In the genomic region with DNA sequence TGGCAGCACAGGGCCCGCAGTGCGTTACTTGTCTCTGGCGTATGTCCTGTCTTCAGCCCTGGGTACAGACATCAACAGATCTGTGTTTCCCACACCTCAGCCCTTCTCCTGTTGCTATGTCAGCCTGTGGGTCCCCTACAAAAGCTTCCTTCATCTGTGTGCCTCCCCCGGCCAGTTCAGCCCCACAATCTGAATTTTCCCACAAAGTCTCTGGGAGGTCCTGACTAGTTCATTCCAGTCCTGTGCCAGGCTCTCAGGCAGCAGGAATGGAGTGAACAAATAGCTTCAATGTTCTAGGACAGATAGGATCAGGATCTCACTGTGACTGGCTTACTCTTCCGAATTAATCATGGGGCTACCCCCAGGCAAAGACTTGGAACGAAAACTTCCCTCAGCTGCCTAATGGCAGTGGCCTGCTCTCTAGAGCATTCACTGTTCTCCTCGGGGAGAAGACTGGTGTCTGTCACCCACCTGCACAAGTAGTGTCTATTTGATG, we compare ENCODE assay signal across 9 mouse cellular contexts. TPM values are rescaled to one million over a fixed set of nuclear protein-coding genes. Genes with fewer than 3 reads are reported as not detected.
DNase-seq lines count a peak whose midpoint lies in the region; ATAC-seq and TF ChIP-seq lines count a peak whose summit lies in the region.
"Had no signal": no experiment of that assay in that cellular context is flagged by ENCODE, and none has a peak within 500 bp of the region (broad histone marks: within the 10 kb centered on the region; RNA-seq: fewer than 3 reads in every experiment).

No protein-coding gene starts in this region.

- no peak overlapping the region for H3K9ac ChIP-seq in hindbrain, embryonic 15.5 days
- H3K9ac ChIP-seq in hindbrain, embryonic 12.5 days = no peak overlapping the region
- H3K9ac ChIP-seq in limb, embryonic 12.5 days (replicated peaks) = no peak overlapping the region
- H3K9ac ChIP-seq in embryonic facial prominence, embryonic 14.5 days (ENCODE audit: low read depth, low read length) = no peak overlapping the region
- H3K9ac ChIP-seq in liver, embryonic 14.5 days (replicated peaks) = 0 out of 2 replicates have a peak overlapping the region, but pooled peaks have one; percentile 34
- H3K9ac ChIP-seq: limb, embryonic 15.5 days had no signal

- no peak for DNase-seq in limb, embryonic 10.5 days (ENCODE audit: low spot score)
- DNase-seq in embryonic facial prominence, embryonic 14.5 days (ENCODE audit: low spot score) = no peak
- no peak for DNase-seq in liver, embryonic 14.5 days (ENCODE audit: low read depth in 3 of 3, low spot score in 3 of 3)
- no peak for DNase-seq in cerebellum, postnatal 36 days
- DNase-seq in gastrocnemius, adult 2 months = no peak

- TF ChIP-seq EP300 in liver, embryonic 14.5 days (IDR thresholded peaks at IDR 0.05; ENCODE audit: low read depth) = no peak

- 0 out of 2 replicates have a peak overlapping the region, but pooled peaks have one; percentile 0 for H3K27ac ChIP-seq in hindbrain, embryonic 15.5 days (replicated peaks)
- H3K27ac ChIP-seq in hindbrain, embryonic 12.5 days = no peak overlapping the region
- H3K27ac ChIP-seq in limb, embryonic 12.5 days = no peak overlapping the region
- H3K27ac ChIP-seq in limb, embryonic 10.5 days = no peak overlapping the region
- H3K27ac ChIP-seq in embryonic facial prominence, embryonic 14.5 days (replicated peaks; ENCODE audit: low read depth, low read length) = no peak overlapping the region
- peak overlapping the region; percentile 82 for H3K27ac ChIP-seq in liver, embryonic 14.5 days
- no peak overlapping the region for H3K27ac ChIP-seq in gastrocnemius, adult 2 months
- H3K27ac ChIP-seq: limb, embryonic 15.5 days had no signal

- H3K36me3 ChIP-seq in hindbrain, embryonic 15.5 days = no peaks in the 10 kb centered on the region
- H3K36me3 ChIP-seq in hindbrain, embryonic 12.5 days = no peaks in the 10 kb centered on the region
- H3K36me3 ChIP-seq in limb, embryonic 12.5 days = no peaks in the 10 kb centered on the region
- H3K36me3 ChIP-seq in limb, embryonic 10.5 days = no peaks in the 10 kb centered on the region
- H3K36me3 ChIP-seq in embryonic facial prominence, embryonic 14.5 days (ENCODE audit: control insufficient read depth, insufficient read depth, low read length) = no peaks in the 10 kb centered on the region
- H3K36me3 ChIP-seq in liver, embryonic 14.5 days (replicated peaks; ENCODE audit: control insufficient read depth, insufficient read depth, low read depth) = no peaks in the 10 kb centered on the region
- H3K36me3 ChIP-seq: limb, embryonic 15.5 days had no signal

- intact Hi-C loops in gastrocnemius, adult 2 months (cut with DNase I) = no loop called here

- H3K27me3 ChIP-seq in hindbrain, embryonic 15.5 days = no peaks in the 10 kb centered on the region
- no peaks in the 10 kb centered on the region for H3K27me3 ChIP-seq in hindbrain, embryonic 12.5 days
- H3K27me3 ChIP-seq in limb, embryonic 12.5 days = no peaks in the 10 kb centered on the region
- no peaks in the 10 kb centered on the region for H3K27me3 ChIP-seq in limb, embryonic 10.5 days (ENCODE audit: low read depth, poor library complexity, severe bottlenecking)
- no peaks in the 10 kb centered on the region for H3K27me3 ChIP-seq in embryonic facial prominence, embryonic 14.5 days (replicated peaks; ENCODE audit: control insufficient read depth, insufficient read depth, low read length)
- no peaks in the 10 kb centered on the region for H3K27me3 ChIP-seq in liver, embryonic 14.5 days (ENCODE audit: control insufficient read depth, insufficient read depth, low read length)
- H3K27me3 ChIP-seq: limb, embryonic 15.5 days had no signal

- no peak overlapping the region for H3K4me2 ChIP-seq in hindbrain, embryonic 15.5 days
- no peak overlapping the region for H3K4me2 ChIP-seq in hindbrain, embryonic 12.5 days (replicated peaks)
- no peak overlapping the region for H3K4me2 ChIP-seq in limb, embryonic 12.5 days
- H3K4me2 ChIP-seq in embryonic facial prominence, embryonic 14.5 days (ENCODE audit: low read depth, low read length) = no peak overlapping the region
- no peak overlapping the region for H3K4me2 ChIP-seq in liver, embryonic 14.5 days (ENCODE audit: low read depth)
- H3K4me2 ChIP-seq: limb, embryonic 15.5 days had no signal

- TF ChIP-seq CTCF in liver, embryonic 14.5 days (IDR thresholded peaks at IDR 0.05; ENCODE audit: low read depth) = no peak
- no peak for TF ChIP-seq CTCF in gastrocnemius, adult 2 months (IDR thresholded peaks at IDR 0.05)

- no peaks in the 10 kb centered on the region for H3K9me3 ChIP-seq in hindbrain, embryonic 15.5 days
- no peaks in the 10 kb centered on the region for H3K9me3 ChIP-seq in hindbrain, embryonic 12.5 days (replicated peaks)
- no peaks in the 10 kb centered on the region for H3K9me3 ChIP-seq in limb, embryonic 12.5 days
- no peaks in the 10 kb centered on the region for H3K9me3 ChIP-seq in limb, embryonic 10.5 days (replicated peaks)
- no peaks in the 10 kb centered on the region for H3K9me3 ChIP-seq in embryonic facial prominence, embryonic 14.5 days (ENCODE audit: control insufficient read depth, low read length)
- H3K9me3 ChIP-seq in liver, embryonic 14.5 days (ENCODE audit: control insufficient read depth, low read length) = no peaks in the 10 kb centered on the region
- H3K9me3 ChIP-seq: limb, embryonic 15.5 days had no signal

- 62% methylated on average over 7 of the region's 7 CpGs for WGBS in hindbrain, embryonic 15.5 days
- 75% methylated on average over 7 of the region's 7 CpGs for WGBS in hindbrain, embryonic 12.5 days
- whole genome bisulfite sequencing in limb, embryonic 12.5 days = 74% methylated on average over 7 of the region's 7 CpGs
- WGBS in limb, embryonic 10.5 days = 86% methylated on average over 7 of the region's 7 CpGs
- WGBS in embryonic facial prominence, embryonic 14.5 days = 45% methylated on average over 7 of the region's 7 CpGs
- 82% methylated on average over 7 of the region's 7 CpGs for WGBS in liver, embryonic 14.5 days (ENCODE audit: insufficient replicate concordance)

- ATAC-seq in hindbrain, embryonic 15.5 days (ENCODE audit: low FRiP score, low read depth) = peak; percentile 85
- ATAC-seq in hindbrain, embryonic 12.5 days (ENCODE audit: low FRiP score) = no peak
- 0 out of 2 replicates have a peak, but pooled peaks have one; percentile 28 for ATAC-seq in limb, embryonic 12.5 days (ENCODE audit: insufficient number of reproducible peaks, insufficient read depth, low FRiP score, low TSS enrichment, low read depth)
- peak; percentile 69 for ATAC-seq in embryonic facial prominence, embryonic 14.5 days (ENCODE audit: low read depth)
- peak; percentile 7; the same call in 1 of the 2 replicates for ATAC-seq in liver, embryonic 14.5 days (ENCODE audit: insufficient read depth)

- H3K4me3 ChIP-seq in hindbrain, embryonic 15.5 days = no peak overlapping the region
- H3K4me3 ChIP-seq in hindbrain, embryonic 12.5 days = no peak overlapping the region
- H3K4me3 ChIP-seq in limb, embryonic 12.5 days (replicated peaks) = no peak overlapping the region
- no peak overlapping the region for H3K4me3 ChIP-seq in limb, embryonic 10.5 days
- no peak overlapping the region for H3K4me3 ChIP-seq in embryonic facial prominence, embryonic 14.5 days (ENCODE audit: low read depth, low read length)
- no peak overlapping the region for H3K4me3 ChIP-seq in liver, embryonic 14.5 days (ENCODE audit: insufficient read depth in 1 of 2, low read depth in 2 of 2, low read length in 2 of 2)
- no peak overlapping the region for H3K4me3 ChIP-seq in gastrocnemius, adult 2 months
- H3K4me3 ChIP-seq: limb, embryonic 15.5 days had no signal

- no peaks in the 10 kb centered on the region for H3K4me1 ChIP-seq in hindbrain, embryonic 15.5 days (replicated peaks)
- peaks cover under 1% of the 10 kb centered on the region; the same call in 1 of the 2 replicates for H3K4me1 ChIP-seq in hindbrain, embryonic 12.5 days
- peaks cover 3% of the 10 kb centered on the region for H3K4me1 ChIP-seq in limb, embryonic 12.5 days (replicated peaks)
- H3K4me1 ChIP-seq in limb, embryonic 10.5 days = no peaks in the 10 kb centered on the region; the same call in 1 of the 2 replicates
- no peaks in the 10 kb centered on the region for H3K4me1 ChIP-seq in embryonic facial prominence, embryonic 14.5 days (ENCODE audit: control insufficient read depth, insufficient read depth, low read length)
- peaks cover 20 to 46% of the 10 kb centered on the region in 2 experiments for H3K4me1 ChIP-seq in liver, embryonic 14.5 days (replicated peaks; ENCODE audit: control insufficient read depth in 2 of 2, insufficient read depth in 2 of 2, low read length in 1 of 2)
- H3K4me1 ChIP-seq: limb, embryonic 15.5 days had no signal

RNA-seq across cellular contexts. Expression of a gene that starts 3.6 kb away (rescaled TPM):
- 0.49 and 0.60 TPM in 2 replicates for polyA plus RNA-seq in hindbrain, embryonic 15.5 days (2015; fragmentation: Nextera tagmentation; extraction: Ambion mirVana)
- 0.15 and 0.61 TPM in 2 replicates for polyA plus RNA-seq in hindbrain, embryonic 12.5 days (2016; fragmentation: Nextera tagmentation; extraction: Ambion mirVana)
- 0.36 and 0.69 TPM in 2 replicates for polyA plus RNA-seq in limb, embryonic 12.5 days (2016; fragmentation: Nextera tagmentation; extraction: Ambion mirVana)
- 0.13 TPM in 1 of 2 replicates, not detected in the other for polyA plus RNA-seq in limb, embryonic 10.5 days (2016; fragmentation: Nextera tagmentation; extraction: Ambion mirVana)
- 0.56 and 0.76 TPM in 2 replicates for polyA plus RNA-seq in embryonic facial prominence, embryonic 14.5 days (2014; fragmentation: Nextera tagmentation; extraction: Ambion mirVana)
- 1.1 and 1.6 TPM in 2 replicates for polyA plus RNA-seq in liver, embryonic 14.5 days (2012; rRNA removed)
- polyA plus RNA-seq in liver, embryonic 14.5 days (2014; fragmentation: Nextera tagmentation; extraction: Ambion mirVana) = 1.8 and 1.9 TPM in 2 replicates
- under 1 TPM; 0.20 to 0.25 TPM for total RNA-seq in gastrocnemius, adult 2 months (2021)

Comparison
In these comparisons a context has a peak if more than half of its experiments do, and no peak if none do; other contexts are left out.
1. H3K27ac ChIP-seq: peak in hindbrain, embryonic 15.5 days (single experiment) and liver, embryonic 14.5 days (single experiment); none in hindbrain, embryonic 12.5 days (single experiment), limb, embryonic 12.5 days (single experiment), limb, embryonic 10.5 days (single experiment), embryonic facial prominence, embryonic 14.5 days (single experiment) and gastrocnemius, adult 2 months (single experiment).